Mouse (Mus musculus): ENCODE measurements around the gene Cry2.

DNA sequence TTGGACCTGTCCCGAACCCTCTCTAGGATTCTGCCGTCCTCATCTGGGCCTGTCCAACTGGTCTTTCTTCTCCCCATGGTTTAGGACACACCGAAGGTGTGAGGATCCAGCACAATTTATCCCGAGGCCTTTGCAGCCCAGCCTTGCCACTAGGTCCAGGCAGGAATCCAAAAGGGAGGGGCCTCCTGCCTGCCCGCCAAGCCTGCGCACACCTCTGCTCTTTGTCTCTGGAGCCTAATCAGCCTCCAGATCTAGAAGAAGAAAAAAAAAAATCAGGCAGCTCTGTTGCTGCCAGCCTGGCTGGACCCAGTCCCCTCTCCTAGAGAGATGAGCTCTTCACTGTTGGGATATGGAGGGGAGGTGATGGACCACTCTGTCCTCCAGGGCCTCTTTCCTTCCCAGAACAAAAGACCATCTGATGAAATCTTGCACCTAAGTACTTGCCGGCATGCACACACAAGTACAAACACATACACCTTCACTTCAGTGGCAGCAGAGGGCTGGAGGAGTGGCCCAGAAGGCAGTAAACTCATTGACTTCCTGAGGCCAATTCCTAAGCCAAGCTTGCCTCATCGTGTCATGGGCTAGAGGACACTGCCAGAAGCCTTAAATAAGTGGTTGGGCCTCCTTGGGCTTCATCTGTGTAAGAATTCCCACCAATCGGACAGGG lies 60.9 kb downstream of the Cry2 start:
- TF ChIP-seq CTCF (conservative IDR thresholded peaks at IDR 0.05; ENCODE audit: low read length) = no peak
- TF ChIP-seq NANOG (IDR thresholded peaks at IDR 0.05; ENCODE audit: borderline replicate concordance, low read length) = no peak
- no peak for TF ChIP-seq POU5F1 (IDR thresholded peaks at IDR 0.05; ENCODE audit: borderline replicate concordance, low read length)
